Mouse (Mus musculus): ENCODE measurements around the gene Tbc1d10b.

The Tbc1d10b gene

DNA sequence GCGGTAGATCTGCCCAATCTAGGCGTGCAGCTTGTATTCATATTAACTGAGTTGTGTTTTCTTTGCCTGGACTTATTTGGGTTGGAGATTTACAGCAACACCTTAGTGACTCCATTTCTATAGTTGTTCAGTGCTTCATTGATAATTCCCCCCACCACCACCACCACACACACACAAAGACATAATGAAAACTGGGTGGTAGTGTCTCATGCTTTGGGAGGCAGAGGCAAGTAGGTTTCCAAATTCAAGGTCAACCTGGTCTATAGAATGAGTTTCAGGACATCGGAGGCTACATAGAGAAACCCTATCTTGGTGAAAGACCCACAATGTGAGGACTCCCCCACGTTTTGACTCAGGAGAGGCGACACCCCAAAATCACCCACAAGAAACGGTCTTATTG lies 16.3 kb upstream of the Tbc1d10b start:
- no peak for DNase-seq

DNA sequence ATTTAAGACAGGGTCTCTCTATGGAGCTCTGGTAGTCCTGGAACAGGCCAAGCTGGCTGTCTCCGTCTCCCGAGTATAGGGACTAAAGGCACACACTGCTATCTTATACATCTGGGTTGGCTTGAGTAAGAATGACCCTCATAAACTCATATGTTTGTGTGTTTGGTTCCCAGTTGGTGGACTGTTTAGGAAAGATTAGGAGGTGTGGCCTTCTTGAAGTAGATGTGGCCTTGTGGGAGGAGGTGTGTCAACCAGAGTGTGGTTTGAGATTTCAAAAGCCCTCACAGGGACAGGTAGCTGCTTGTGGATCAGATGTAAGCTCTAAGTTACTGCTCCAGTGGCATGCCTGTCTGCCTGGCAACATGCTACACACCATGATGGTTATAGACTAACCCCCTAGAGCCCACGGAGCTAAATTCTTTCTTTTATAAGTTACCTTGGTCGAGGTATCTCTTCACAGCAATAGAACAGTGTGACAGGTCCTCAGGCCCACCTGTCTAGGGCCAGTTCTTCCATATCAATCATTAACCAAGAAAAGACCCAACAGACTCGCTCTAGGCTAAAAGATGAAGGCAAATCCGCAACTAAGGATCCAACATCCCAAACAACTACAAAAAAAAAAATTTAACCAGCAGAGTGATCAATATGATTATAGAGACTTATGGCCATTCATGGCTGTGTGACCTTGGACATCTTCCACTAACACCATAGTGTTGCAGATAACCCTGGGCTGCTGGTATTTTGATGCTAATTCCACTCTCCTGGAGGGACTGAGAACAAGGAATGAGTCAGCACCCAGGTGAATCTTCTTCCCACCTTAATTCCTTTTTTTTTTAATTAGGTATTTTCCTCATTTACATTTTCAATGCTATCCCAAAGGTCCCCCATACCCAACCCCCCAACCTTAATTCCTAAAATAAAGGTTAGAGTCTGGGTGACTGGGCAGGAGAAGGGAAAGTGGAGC lies 15.5 kb upstream of the Tbc1d10b start:
- no peak for DNase-seq

DNA sequence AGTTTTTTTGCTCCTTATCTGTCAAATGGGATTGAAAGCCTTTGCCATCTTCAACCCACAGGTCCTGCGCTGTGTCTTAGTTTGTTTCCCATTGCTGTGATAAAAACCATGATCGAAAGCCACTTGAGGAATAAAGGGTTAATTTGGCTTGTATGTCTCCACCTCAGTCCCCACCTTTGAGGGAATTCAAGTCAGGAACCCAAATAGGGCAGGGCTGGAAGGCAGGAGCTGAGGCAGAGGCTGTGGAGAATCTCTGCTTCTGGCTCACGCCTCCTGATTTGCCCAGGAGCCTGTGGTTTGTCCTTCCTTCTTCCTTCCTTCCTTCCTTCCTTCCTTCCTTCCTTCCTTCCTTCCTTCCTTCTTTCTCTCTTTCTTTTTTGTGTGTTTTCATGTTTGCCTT lies 14.8 kb upstream of the Tbc1d10b start:
- DNase-seq: no peak

DNA sequence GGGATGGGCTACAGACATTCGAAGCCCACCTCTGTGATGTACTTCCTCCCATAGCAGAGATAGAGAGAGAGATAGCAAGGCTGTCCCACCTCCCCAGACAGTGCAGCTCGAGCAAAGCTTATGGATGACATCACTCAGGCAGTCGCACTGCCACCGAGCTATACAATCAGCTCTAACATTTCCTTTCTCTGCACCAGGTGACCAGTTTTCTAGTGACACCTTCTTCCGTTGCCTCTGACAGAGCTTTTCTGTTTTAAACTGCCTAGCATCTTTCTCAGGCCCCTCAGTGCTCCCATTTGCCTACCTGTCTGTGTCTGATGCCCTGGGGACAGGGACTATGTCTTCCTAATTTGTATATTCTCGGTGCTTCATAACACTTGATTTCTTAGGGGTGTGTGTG lies 12.2 kb upstream of the Tbc1d10b start:
- DNase-seq: no peak

DNA sequence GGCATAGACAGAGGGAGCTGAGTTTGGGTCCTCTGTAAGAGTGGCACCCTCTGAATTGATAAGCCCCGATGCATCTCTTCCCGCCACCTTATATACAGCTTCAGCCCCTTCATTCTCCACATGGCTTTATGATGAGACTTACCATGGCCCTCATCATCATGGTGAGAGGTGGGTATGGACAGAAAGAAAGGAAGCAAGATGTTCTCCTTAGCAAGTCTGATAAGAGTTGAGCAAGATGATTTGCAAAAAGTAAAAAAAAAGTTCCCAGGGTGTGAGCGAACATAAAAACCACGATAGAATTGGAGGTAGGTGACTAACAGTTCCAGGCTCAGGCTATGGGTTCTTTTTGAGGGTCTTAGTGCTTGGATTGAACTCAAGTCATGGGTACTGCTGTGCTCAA lies 10.4 kb upstream of the Tbc1d10b start:
- DNase-seq: no peak

DNA sequence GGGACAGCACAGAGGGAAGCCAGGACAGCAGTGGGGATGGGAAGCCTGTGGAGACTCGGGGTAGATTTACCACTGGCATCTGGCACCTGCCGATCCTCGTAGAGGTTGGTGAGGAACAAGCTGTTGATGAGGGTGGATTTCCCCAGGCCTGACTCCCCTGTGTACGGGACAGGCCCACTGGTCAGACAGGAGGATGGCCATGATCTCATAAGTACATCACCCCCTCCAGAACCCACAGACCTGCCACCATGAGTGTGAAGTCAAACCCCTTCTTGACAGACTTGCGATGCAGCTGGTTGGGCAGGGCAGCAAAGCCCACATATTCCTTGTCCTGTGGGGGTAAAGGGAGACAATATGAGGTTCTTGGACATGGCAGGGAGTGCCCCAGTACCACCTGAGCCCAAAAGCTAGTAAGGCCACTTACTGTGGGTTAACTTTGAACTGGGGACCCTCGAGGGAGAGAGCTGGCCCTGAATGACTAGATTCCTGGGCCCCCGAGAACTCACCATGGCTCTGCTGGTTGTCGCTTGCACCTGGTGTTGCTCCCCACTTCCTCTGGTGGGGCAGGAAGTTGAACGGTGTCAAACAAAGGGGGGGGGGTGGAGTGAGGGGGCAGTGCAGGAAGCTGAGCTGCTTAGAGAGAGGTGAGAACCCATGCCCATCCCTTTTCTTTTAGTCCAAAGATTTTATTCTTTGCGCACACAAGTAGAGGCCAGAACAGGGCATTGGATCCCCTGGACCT lies 9.8 kb upstream of the Tbc1d10b start:
- DNase-seq: peak; percentile 72 to 82

DNA sequence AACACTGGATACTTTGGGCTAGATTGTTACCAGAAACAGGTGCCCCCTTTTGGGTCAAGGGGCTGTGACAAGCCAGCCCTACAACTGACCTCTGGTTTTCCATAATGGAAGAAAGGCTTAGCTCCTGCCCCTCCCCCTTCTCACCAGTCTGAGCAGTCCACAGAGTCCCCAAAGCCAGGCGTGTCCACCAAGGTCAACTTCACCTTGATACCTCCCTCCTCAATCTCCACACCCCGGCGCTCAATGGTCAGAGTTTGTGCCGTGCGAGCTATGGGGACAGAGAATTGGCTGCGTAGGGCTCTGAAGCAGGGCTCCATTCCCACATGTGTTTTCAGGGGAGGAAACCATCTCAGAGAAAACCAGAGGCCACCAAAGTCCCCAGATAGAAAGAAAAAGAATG lies 9.2 kb upstream of the Tbc1d10b start:
- no peak for DNase-seq

DNA sequence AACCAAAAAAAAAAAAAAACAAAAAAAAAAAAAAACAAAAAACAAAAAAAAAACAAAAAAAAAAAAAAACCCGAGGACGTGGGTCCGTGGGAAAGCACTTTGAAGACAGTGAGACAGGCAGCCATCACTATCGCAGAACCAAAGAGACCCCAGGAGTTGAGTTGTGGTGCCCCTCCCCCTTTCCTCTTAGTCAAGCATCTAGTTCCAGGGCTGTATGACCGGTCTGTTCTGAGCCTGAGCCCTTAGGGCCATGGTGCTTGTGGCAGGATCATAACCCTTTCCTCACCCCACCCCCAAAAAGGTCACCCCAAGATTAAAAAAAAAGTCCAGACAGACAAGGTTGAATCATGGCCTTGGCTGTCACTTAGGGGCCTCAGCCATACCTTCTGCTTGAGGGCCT lies 8.0 kb upstream of the Tbc1d10b start:
- no peak for DNase-seq

DNA sequence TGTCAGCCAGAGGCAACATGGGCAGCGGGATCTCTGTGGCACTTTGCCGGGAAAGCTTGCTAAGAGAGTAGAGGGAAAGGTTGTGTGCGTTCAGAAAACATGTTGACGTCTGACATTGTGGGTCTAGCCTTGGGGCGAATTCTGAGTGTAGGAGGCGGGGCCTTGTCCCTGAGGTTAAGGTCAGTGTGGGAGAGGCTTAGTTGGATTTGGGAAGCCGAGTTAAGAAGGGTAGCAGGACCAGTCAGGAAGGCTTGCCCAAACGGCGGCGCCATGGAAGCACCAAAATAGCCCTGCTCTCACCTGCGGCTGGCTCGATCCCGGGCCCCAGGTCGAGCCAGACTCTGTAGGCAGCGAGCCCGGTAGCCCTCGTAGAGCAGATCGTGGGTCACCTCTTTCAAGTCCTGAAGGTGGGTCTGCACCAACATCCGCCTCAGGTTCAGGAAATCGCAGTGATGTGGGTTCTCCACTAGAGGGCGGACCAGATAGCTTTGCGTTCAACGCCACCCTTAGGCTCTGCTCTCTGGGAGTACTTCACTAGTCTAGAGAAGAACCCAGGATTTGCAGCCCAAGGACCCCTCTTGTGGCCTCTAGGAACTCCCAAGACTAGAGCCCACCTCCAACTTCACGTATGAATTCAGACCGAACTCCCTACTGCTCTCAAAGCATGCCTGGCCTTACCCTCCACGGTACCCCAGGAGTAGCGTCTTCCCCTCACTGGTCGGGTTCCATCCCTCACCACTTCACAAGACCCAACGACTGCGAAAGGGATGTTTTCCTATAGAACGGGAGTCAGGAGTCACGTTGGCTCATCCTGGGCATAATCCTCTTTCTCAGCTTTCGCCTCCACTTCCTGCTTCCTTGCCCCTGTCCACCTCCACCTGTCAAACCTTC lies 7.0 kb upstream of the Tbc1d10b start:
- DNase-seq: peak; percentile 64 to 77

DNA sequence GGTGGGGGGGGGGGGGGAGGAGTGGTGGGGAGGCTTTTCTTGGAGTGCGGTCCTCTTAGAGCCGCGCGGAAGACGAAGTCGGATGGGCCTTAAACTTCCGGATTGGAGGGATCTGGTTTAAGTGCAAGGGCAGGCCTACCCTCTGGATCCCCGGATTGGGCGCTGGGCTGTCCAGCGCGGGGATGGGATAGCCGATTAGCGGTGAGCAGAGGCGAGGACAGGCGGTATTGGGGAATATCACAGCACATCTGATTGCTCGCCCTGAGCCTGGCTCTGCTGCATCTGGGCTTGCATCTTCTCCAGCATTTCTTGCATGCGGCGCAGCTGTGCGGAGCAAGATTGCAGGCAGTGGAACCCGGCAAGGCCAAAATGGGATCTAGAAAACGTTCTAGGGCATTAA lies 6.3 kb upstream of the Tbc1d10b start:
- no peak for DNase-seq

DNA sequence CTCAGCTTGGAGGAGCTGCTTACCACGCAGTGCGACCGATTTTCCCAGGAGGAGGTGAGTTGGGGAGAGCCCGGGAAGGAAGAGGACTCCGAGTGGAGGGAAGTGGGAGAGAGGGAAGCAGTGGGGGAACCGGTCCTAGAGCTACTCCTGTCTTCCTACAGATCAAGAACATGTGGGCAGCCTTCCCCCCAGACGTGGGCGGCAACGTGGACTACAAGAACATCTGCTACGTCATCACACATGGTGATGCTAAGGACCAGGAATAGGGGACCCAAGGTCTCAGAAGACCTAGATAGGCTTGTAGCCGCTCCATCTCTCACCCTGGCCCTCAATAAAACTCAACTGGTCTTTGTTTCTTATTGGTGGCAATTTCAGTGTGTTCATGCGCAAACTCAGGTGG lies 5.7 kb upstream of the Tbc1d10b start:
- no peak for DNase-seq

DNA sequence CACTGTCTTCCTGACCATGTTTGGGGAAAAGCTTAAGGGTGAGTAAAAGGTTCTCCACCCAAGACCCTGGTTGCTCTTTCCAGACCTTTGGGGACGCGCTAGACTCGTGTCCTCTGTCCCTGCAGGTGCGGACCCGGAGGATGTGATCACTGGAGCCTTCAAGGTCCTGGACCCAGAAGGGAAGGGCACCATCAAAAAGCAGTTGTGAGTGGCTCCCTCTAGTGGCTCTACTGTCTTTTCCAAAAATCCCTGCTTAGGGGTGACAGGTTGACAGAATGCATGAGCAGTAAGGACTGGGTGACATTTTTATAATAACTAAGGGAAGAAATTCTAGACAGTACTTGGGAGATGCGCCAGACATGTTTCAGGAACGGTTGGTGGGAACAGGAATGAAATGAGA lies 5.2 kb upstream of the Tbc1d10b start:
- no peak for DNase-seq

DNA sequence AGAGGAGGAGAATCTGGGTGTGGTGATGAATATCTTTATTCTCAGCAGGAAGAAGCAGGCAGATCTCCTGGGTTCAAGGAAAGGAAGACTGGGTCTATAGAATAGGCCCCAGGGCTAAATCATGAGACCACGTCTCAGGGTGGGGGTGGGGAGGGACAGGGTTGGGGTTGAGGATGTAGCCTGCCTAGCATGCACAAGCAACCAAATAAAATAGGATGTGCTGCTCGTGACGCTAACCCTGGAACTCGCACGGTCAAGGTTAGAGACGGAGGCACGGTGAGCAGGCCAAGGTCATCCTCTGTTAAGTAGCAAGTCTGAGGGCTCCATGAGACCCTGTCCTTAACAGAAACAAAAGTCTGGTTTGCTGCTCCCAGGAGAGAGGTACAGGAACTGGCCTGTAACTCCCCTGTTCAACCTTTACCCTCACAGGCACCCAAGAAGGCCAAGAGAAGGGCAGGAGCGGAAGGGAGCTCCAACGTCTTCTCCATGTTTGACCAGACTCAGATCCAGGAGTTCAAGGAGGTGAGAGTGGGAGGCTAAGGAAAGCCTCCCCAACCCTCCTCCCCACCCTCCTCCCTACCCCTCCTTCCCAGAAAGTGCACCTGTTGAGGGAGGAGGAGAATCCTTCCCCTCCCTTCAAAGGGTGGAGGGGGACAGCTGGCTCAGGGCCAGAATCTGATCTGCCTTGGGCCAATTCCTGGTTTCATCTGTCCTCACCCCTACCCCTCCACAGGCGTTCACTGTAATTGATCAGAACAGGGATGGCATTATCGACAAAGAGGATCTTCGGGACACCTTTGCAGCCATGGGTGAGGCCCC lies 4.4 kb upstream of the Tbc1d10b start:
- DNase-seq: no peak

DNA sequence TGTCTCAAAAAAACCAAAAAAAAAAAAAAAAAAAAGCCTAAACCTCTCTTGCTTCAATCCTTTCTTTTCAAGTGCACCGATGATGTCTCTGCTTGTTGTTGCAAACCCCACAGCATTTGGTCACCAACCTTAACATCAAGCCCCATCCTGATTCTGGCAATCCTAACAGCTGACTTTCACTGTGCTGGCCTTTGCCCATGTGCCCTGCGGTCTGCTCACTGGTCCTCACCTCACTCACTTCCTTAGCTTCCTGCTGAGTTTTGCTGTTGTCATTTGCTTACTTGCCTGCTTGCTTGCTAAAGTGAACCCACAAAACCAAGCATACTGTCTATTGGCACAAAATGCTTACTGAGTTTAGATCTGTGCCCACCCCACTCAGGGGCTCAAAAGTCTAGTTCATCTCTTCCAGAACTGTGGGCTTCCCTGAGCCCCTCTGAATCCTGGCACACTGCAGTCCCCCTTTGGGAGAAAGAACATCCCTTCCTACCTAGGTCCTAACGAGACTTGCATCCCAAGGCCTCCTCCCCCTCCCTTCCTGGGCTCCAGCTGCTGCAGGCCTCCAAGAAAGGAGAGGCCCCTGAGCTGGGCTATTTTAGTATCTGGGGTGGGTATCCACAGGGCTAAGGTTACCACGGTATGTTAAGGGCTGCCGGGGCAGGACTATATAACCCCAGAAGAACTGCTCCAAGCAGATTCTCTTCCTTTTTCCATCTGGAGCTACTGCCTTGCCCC lies 2.9 kb upstream of the Tbc1d10b start:
- DNase-seq: no peak

DNA sequence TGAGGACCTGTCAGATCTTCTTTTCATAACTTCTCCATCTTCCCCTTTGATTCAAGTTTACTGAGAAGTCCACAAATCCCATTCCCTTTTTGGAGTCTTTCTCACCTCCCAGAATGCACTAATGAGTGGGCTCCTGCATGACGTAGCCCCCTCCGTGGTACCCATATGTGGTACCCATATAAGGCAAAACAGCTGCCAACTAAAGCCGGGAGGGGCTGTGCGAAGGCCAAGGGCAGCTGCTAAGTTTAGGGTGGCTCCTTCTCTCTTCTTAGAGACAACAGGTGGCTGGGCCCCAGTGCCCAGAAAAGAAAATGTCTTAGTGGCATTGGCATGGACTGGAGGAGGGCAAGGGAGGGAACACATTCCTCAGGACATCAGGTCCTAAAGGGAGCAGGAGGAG lies 2.0 kb upstream of the Tbc1d10b start:
- peak in 1 of 2 experiments; percentile 57 for DNase-seq

DNA sequence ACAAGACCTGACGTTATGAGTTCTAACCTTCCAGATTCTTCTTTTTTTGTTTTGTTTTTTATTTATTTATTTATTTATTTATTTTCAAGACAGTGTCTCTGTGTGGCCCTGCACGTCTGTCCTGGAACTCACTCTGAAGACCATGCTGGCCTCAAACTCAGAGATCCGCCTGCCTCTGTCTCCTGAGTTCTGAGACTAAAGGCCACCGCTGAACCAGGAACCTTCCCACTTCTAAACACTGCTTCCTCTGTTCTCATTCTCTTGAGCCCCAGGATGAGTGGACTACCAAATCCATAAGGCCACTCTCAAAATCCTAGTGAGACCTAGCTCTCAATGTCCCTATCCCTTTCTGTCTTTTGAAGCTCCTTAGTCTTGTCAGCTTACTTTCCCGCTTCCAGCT lies 1.6 kb upstream of the Tbc1d10b start:
- no peak for DNase-seq

DNA sequence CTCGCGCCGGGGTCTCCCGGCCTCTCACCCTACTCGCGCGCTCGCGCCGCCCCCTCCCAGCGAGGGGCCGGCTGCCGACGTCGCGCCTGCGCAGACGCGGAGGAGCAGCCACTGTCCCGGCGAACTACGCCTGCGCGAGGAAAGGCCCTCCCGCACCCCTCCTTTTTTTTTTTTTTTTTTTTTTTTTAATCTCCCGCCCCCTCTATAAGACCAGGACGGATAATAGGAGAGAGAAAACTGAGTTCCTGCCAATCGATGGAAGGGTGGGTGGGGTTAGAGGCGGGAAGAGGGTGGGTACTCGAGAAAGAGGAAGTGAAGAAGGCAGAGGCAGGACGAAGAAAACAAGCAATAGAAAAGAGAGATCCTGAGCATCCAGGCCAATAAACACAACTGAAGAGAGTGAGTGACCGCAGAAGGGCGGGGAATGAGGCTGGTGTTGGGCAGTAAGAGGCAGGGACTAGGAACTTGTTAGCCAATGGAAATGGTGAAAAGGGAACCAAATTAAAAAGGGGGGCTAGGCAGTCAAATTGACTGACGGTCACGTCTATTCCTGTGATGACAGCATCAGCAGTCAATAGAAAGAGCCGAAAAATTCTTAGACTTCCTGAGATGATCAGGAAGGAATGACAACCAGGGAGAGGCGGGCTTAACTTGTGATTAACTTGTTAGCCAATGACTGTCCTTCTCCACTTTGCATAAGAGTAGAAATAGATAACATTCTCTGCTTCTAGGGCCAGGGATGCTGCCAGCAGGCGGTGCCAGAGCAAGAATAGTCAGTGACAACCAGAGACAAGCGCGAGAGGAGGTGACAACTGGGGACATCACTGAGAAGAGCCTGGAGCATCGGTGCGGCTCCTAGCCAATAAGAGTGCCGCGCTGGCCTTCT lies 528 bp upstream of the Tbc1d10b start, which contains the start of gene Mylpf:
Gene Mylpf, plus strand, starts transcription at position 338 of the 886 bp plus-strand sequence.
- peak; percentile 91 to 92 for DNase-seq

DNA sequence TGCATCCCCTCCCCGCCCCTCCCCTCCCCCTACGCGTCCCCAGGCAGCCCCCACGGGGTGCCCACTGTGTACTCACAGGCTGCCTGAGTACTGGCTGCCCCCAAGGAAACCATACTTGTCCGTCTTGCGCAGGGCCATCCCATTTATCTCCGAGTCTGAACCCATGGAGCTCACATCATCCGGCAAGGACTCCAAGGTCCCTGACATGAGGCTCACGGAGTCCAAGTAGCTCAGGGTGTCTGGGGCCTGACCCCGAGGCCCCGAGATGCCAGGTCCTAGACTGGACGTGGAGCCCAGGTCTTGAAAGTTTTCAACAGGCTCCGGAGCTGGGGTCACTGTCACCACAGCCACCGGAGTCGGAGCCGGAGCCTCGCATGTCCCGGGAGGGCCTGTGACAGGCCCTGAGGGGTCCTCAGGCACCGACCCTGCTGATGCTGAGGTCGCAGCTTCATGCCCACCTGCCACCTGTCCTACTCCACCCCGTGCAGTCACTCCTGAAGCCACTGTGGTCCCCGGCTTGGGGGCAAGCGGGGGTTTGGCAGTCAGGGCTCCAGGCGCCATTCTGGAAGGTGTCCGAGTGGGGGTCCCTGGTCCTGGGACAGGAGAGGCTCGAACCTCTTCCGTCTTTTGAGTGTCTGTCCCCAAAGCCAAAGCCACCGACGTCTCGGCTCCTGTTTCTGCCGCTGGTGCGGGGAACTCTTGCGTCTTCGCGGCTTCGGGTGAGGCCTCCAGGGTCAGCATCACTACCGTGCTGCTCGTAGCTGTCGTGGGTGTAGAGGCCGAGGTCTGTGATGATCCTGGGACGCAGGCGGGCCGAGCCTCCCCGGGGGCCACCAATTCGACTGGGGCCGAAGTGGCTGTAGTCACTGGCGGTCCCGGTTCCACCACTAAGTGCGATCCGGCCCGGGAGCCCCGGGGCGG lies 634 bp downstream of the Tbc1d10b start:
- DNase-seq: peak; percentile 55 to 63

DNA sequence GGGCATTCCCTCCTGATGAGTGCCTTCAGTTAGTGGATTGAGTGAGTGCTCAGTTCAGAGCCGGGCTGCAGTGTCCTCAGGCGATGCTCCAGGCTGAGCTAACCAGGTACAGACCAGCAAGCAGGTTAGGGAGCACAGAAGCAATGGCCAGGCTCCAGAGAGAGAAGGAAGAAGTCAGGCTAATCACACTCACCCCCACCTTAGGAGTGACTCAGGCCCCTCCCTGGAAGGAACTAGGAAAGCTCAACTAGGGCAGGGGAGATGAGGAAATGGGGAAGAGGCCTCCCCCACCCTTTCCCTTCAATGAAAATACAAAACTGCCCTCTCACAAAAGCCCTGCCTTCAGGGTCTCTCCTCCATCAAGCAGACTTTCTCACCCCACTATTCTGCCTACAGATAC lies 1.7 kb downstream of the Tbc1d10b start:
- DNase-seq: no peak

Measured in thymus, adult 18-20 months (tissue).